Mouse (Mus musculus): ENCODE measurements around the gene Ckap4. TPM values are rescaled to one million over a fixed set of nuclear protein-coding genes. Genes with fewer than 3 reads are reported as not detected.

The Ckap4 gene
- total RNA-seq (2023), result 15.8 to 19.2 TPM (median 16.7 TPM) in 4 replicates

DNA sequence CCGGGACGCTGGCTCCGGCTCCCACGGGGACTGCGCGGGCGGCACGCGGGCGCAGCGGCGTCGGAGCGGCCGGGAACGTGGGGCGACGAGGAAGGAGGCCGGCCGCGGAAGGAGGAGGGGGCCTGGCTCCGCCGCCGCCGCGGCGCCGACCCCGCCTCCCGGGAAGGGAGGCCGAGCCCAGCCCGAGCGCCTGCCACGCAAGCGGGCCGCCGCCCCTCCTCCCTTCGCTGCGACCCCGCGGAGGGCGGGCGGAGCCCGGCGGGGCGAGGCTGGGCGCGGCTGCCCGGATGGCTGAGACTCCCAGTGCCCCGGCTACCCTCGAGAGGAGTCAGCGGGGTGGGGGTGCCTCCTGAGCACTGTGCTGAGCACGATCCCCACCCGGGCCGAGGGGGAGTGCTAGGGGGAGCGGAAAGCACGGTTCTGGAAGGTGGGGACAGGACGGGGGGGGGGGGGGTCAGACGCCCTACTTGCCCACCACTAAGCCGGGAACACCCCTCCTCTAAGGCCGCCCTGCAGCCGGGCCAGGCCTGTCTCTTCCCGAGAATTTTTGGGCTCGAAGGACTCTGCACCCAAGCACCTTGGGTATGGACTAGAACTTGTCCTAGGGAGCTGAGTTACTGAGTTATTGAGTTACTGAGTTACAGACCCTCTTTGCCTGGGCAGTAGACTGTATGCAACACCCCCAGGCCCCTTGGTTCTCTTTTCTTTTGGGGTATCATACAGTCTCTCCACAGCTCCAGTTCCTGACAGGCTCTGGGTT is at the start of gene Ckap4:
Gene Ckap4, minus strand, starts transcription at position 151 of the 760 bp plus-strand sequence.

DNA sequence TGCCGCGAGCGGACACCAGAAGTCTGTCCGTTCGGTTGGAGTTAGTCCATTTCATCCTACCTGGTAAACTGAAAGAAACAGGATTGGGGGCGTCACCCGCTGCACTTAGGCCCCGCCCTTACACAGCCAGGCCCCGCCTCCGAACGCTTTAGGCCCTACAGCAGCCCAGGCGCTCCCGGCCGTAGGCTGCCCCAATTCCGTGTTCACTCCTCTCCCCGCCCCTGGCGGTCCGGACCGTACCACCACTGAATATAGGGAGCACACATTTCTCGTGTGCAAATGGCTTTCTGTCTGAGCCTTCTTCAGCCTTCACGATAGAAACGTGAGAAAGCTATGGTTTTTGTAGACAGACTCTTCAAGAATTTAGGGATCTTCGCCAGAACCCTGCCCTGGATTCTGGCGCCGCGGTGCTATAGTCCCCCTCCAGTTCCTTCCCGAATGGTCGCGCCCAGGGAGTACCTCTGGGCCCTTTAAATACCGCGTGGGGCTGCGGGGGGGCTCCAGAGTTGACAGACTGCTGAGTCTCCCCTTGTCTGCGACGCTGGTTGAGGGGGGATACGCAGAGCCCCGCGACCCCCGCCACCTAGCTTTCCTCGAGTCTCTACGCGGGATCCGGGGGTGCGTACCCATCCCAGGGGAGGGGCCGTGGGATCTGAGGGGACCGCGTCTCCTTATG is 42.7 kb upstream of the Ckap4 start, which contains the start of gene Tcp11l2:
Gene Tcp11l2, plus strand, starts transcription at position 232 of the 676 bp plus-strand sequence.

Other genes starting within 250 kb of the Ckap4 start
- gene Nuak1, start 93.5 kb downstream of the Ckap4 start, total RNA-seq (2023), result 0.92 to 3.7 TPM (median 1.4 TPM) in 4 replicates
- gene Tcp11l2, start 42.6 kb upstream of the Ckap4 start, total RNA-seq (2023), result 158 to 178 TPM (median 165 TPM) in 4 replicates
- 38.3 to 47.8 TPM (median 43.3 TPM) in 4 replicates for gene Polr3b, start 88.2 kb upstream of the Ckap4 start, total RNA-seq (2023)
- gene Rfx4, start 222.0 kb upstream of the Ckap4 start, total RNA-seq (2023), result not detected in 4 replicates

Data from B cell, adult 62 days (primary cell).